Mouse (Mus musculus): ENCODE measurements around the gene Sugp2. TPM values are rescaled to one million over a fixed set of nuclear protein-coding genes. Genes with fewer than 3 reads are reported as not detected.
"Not testable (repeated sequence)": the region's sequence is repeated elsewhere in the genome, so short reads cannot be mapped to it uniquely, and the experiment has no call there.

The Sugp2 gene
- polyA plus RNA-seq, 1 experiment from 2014 or later = 40.8 TPM

DNA sequence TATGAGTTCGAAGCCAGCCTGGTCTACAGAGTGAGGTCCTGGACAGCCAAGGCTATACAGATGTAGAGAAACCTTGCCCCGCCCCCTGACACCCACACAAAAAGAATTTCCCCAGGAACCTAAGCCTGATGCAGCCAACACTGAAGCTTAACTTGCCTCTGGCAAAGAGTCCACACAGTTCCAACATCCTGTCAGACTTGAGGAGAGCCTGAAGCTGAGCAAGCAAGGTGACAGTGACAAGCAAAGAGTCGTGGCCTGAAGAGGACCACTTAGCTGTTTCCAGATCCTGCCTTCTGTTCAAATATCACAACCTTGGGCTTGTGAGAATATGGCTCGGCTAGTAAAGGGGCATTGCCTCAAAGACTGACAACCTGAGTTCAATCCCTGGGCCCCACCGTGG is 18.9 kb upstream of the Sugp2 start:
- no peak overlapping the region for H3K9ac ChIP-seq (ENCODE audit: low read depth, low read length)
- DNase-seq (ENCODE audit: low spot score) (no peak), ATAC-seq (replicated peaks; ENCODE audit: low FRiP score) (no peak)
- no peak overlapping the region for H3K4me3 ChIP-seq (ENCODE audit: low read depth, low read length)
- no peak overlapping the region for H3K27ac ChIP-seq (ENCODE audit: low read depth, low read length)
- no peak overlapping the region for H3K4me2 ChIP-seq
- H3K27me3 ChIP-seq (replicated peaks; ENCODE audit: control insufficient read depth, insufficient read depth, low read length) = no peaks in the 10 kb centered on the region
- H3K4me1 ChIP-seq (replicated peaks; ENCODE audit: control insufficient read depth, insufficient read depth, low read length) = peaks cover 12% of the 10 kb centered on the region
- no peaks in the 10 kb centered on the region for H3K36me3 ChIP-seq (ENCODE audit: control insufficient read depth, insufficient read depth, low read length)
- H3K9me3 ChIP-seq (ENCODE audit: control insufficient read depth, low read length) = no peaks in the 10 kb centered on the region
- WGBS = 67% methylated on average over 5 of the region's 5 CpGs

DNA sequence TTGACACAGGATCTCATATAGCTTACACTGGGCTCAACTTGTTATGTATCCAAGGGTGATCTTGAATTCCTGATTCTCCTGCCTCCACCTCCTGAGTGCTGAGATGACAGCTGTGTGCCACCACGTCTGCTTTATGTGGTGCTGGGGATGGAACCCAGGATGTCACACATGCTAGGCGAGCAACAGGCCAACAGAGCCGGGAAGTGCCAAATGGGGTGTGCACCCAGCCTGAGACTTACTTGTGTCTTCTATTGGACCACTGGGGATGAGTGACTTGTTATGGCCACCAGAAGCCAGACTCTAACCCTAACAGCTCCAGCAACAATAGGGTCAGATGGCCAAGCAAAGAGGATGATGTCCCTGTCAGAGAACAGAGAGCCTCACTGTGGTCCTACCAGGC is 17.9 kb upstream of the Sugp2 start:
- not testable (repeated sequence) for H3K36me3 ChIP-seq (ENCODE audit: control insufficient read depth, insufficient read depth, low read length); DNase-seq (ENCODE audit: low spot score); ATAC-seq (replicated peaks; ENCODE audit: low FRiP score); H3K9me3 ChIP-seq (ENCODE audit: control insufficient read depth, low read length); H3K4me3 ChIP-seq (ENCODE audit: low read depth, low read length); H3K27ac ChIP-seq (ENCODE audit: low read depth, low read length); H3K9ac ChIP-seq (ENCODE audit: low read depth, low read length); H3K4me1 ChIP-seq (replicated peaks; ENCODE audit: control insufficient read depth, insufficient read depth, low read length); H3K27me3 ChIP-seq (replicated peaks; ENCODE audit: control insufficient read depth, insufficient read depth, low read length); H3K4me2 ChIP-seq
- 83% methylated on average over 3 of the region's 3 CpGs for WGBS

DNA sequence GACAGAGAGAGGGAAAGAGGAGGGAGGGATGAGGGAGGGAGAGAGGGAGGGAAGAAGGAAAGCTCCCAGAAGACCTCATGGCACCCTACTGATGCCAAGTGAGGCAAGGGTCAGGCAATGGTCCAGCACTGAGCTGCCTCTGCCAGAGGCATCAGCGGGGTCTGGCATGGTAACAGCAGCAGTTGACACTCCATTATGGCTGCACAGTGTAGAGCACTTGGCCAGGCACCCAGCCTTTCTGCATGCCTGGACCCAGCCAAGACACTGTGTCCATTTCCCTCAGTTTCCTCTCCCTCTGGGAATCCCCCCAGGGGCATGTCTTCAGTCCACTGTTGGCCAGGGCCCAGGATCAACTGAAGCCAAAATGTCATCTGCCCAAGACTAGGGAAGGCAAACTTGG is 17.5 kb upstream of the Sugp2 start:
- Histone ChIP-seq H3K4me3 (ENCODE audit: low read depth, low read length) (no peak overlapping the region), H3K4me1 (replicated peaks; ENCODE audit: control insufficient read depth, insufficient read depth, low read length) (peaks cover 4% of the 10 kb centered on the region), H3K27ac (ENCODE audit: low read depth, low read length) (no peak overlapping the region), H3K9ac (ENCODE audit: low read depth, low read length) (no peak overlapping the region), H3K27me3 (replicated peaks; ENCODE audit: control insufficient read depth, insufficient read depth, low read length) (no peaks in the 10 kb centered on the region), H3K36me3 (ENCODE audit: control insufficient read depth, insufficient read depth, low read length) (peaks cover 3% of the 10 kb centered on the region; the same call in 1 of the 2 replicates), H3K4me2 (no peak overlapping the region), H3K9me3 (ENCODE audit: control insufficient read depth, low read length) (no peaks in the 10 kb centered on the region)
- ATAC-seq (replicated peaks; ENCODE audit: low FRiP score) = no peak
- 71% methylated on average over 1 of the region's 1 CpGs for WGBS
- DNase-seq (ENCODE audit: low spot score) = no peak

DNA sequence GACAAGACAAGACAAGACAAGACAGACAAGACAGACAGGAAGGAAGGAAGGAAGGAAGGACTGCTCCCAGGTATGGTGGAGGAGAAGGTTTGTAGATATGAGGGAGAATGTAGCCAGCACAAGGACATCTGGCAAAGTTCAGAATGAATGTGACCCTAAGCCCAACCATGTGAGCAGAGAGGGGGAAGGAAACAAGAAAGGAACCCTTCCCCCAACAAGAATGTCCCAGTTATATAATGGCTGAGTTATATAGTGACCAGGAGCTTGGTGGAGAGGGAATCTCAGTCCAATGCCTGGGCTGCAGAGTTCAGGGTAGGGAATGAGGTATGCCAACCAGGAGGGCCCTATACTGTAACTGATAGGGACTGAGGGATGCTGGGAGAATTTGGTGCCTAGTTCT is 16.6 kb upstream of the Sugp2 start:
- no peak overlapping the region for H3K9ac ChIP-seq (ENCODE audit: low read depth, low read length)
- H3K9me3 ChIP-seq (ENCODE audit: control insufficient read depth, low read length) = no peaks in the 10 kb centered on the region
- no peak overlapping the region for H3K4me3 ChIP-seq (ENCODE audit: low read depth, low read length)
- H3K27me3 ChIP-seq (replicated peaks; ENCODE audit: control insufficient read depth, insufficient read depth, low read length) = no peaks in the 10 kb centered on the region
- H3K36me3 ChIP-seq (ENCODE audit: control insufficient read depth, insufficient read depth, low read length) = peaks cover 6% of the 10 kb centered on the region; the same call in 1 of the 2 replicates
- no peak overlapping the region for H3K4me2 ChIP-seq
- no peak for ATAC-seq (replicated peaks; ENCODE audit: low FRiP score)
- DNase-seq (ENCODE audit: low spot score) = no peak
- no peak overlapping the region for H3K27ac ChIP-seq (ENCODE audit: low read depth, low read length)
- H3K4me1 ChIP-seq (replicated peaks; ENCODE audit: control insufficient read depth, insufficient read depth, low read length) = peaks cover 4% of the 10 kb centered on the region

DNA sequence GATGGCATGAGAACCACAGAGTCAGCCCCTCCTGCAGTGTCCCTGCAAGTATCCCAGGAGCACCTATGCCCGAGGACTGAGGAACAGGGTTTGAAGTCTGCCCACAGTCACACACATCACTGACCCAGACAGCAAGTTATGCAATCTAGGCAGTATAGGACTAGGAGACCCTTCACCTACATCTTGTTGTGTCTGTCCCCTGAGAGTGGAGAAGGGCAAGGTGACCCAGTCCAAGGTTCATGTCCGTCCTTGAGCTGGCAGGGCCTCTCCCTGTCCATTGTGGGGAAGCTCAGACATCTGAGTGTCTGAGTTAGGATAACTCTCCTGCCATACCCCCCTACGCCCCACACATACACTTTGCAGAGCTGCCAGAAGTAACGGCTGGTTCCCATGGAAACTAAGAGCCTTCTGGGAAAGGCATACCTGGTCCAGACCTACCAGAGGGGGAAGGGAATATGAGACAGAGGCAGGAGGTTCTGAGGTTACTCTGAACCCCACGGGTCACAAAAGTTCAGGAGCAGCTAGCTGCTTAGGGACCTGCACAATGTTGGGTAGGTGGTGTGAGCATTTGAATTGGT is 14.8 kb upstream of the Sugp2 start:
- no peak for ATAC-seq (replicated peaks; ENCODE audit: low FRiP score)
- no peak overlapping the region for H3K4me3 ChIP-seq (ENCODE audit: low read depth, low read length)
- no peak for DNase-seq (ENCODE audit: low spot score)
- H3K9ac ChIP-seq (ENCODE audit: low read depth, low read length) = no peak overlapping the region
- 57% methylated on average over 5 of the region's 5 CpGs for WGBS
- peaks cover 13% of the 10 kb centered on the region; the same call in 1 of the 2 replicates for H3K36me3 ChIP-seq (ENCODE audit: control insufficient read depth, insufficient read depth, low read length)
- no peaks in the 10 kb centered on the region for H3K9me3 ChIP-seq (ENCODE audit: control insufficient read depth, low read length)
- no peaks in the 10 kb centered on the region for H3K27me3 ChIP-seq (replicated peaks; ENCODE audit: control insufficient read depth, insufficient read depth, low read length)
- no peak overlapping the region for H3K27ac ChIP-seq (ENCODE audit: low read depth, low read length)
- H3K4me2 ChIP-seq = no peak overlapping the region
- no peaks in the 10 kb centered on the region; the same call in 1 of the 2 replicates for H3K4me1 ChIP-seq (replicated peaks; ENCODE audit: control insufficient read depth, insufficient read depth, low read length)

DNA sequence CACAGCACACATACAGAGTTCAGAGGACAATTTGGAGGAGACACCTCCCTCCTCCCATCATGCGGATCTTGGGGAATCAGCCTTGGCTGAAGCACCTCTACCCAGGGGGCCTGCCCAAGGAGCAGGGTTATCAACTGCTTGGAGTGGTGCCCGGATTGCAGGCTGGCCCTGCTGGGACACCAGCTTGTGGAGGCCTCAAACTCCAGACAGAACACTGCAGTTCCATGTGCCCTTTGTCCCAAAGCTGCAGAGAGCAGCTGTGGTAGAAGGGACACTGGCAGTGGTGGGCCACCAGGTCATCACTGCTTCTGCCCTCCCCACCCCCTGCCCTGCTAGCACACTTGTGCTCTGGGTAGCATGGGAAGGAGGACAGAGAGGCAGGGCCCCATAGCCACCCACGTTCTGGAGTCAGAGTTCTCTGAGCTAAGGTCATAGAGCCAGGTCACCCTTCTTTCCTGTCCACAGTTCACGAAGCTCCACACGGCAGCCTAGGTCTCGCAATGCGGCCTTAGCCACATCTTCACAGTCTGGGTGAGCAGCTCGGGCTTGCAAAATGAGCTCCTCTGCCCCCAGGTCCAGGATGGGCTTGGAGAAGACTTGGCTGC is 13.7 kb upstream of the Sugp2 start:
- Histone ChIP-seq H3K9ac (ENCODE audit: low read depth, low read length) (no peak overlapping the region), H3K4me2 (no peak overlapping the region), H3K4me3 (ENCODE audit: low read depth, low read length) (no peak overlapping the region), H3K27me3 (replicated peaks; ENCODE audit: control insufficient read depth, insufficient read depth, low read length) (no peaks in the 10 kb centered on the region), H3K9me3 (ENCODE audit: control insufficient read depth, low read length) (no peaks in the 10 kb centered on the region), H3K36me3 (ENCODE audit: control insufficient read depth, insufficient read depth, low read length) (peaks cover 24% of the 10 kb centered on the region; the same call in 1 of the 2 replicates), H3K27ac (ENCODE audit: low read depth, low read length) (peak overlapping the region; percentile 25; the same call in 1 of the 2 replicates), H3K4me1 (replicated peaks; ENCODE audit: control insufficient read depth, insufficient read depth, low read length) (no peaks in the 10 kb centered on the region; the same call in 1 of the 2 replicates)
- ATAC-seq (replicated peaks; ENCODE audit: low FRiP score) = no peak
- WGBS = 70% methylated on average over 8 of the region's 8 CpGs
- no peak for DNase-seq (ENCODE audit: low spot score)

DNA sequence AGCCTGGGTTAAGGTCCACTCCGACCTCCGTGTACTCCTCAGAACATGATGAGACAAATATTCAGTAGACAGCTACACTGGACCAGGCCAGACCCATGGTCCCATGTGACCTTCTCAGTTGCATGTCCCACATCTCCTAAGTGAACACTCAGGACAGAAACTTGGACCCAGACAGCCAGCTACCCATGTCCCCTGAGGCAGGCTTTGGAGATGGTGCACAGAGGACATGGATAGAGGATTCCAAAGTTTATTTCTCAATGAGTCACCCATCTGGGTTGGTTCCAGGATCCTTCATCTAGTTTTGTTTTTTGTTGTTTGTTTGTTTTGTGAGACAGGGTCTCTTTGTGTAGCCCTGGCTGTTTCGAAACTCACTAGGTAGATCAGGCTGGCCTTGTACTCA is 13.1 kb upstream of the Sugp2 start:
- DNase-seq (ENCODE audit: low spot score) = no peak

DNA sequence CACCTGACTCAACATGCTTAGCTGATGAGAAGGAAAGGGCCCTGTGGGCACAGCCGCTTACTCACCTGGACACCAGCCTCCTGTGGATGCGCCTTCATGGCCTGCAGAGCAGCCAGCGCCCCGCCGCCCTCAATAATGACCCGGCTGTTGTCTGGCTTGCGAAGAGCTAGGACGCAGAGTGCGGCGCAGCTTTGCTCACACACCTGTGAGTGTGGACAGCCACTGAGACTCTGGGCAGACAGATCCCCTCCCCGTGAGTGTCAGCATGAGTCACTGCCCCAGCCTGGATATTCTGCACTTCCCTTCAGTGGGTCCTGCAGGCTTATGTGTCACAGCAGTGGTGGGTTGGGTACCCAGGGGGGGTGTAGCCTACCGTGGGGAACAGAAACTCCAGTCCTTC is 12.0 kb upstream of the Sugp2 start:
- no peak overlapping the region for H3K4me3 ChIP-seq (ENCODE audit: low read depth, low read length)
- H3K36me3 ChIP-seq (ENCODE audit: control insufficient read depth, insufficient read depth, low read length) = peaks cover 24% of the 10 kb centered on the region; the same call in 1 of the 2 replicates
- no peak overlapping the region for H3K9ac ChIP-seq (ENCODE audit: low read depth, low read length)
- H3K27ac ChIP-seq (ENCODE audit: low read depth, low read length) = no peak overlapping the region
- no peaks in the 10 kb centered on the region for H3K27me3 ChIP-seq (replicated peaks; ENCODE audit: control insufficient read depth, insufficient read depth, low read length)
- DNase-seq (ENCODE audit: low spot score) (no peak), ATAC-seq (replicated peaks; ENCODE audit: low FRiP score) (no peak)
- H3K4me1 ChIP-seq (replicated peaks; ENCODE audit: control insufficient read depth, insufficient read depth, low read length) = no peaks in the 10 kb centered on the region; the same call in 1 of the 2 replicates
- H3K4me2 ChIP-seq = no peak overlapping the region
- H3K9me3 ChIP-seq (ENCODE audit: control insufficient read depth, low read length) = no peaks in the 10 kb centered on the region
- 91% methylated on average over 12 of the region's 12 CpGs for WGBS

More for the DNA sequence above, 13.1 kb upstream of the Sugp2 start:
- no peaks in the 10 kb centered on the region for H3K9me3 ChIP-seq (ENCODE audit: control insufficient read depth, low read length)
- peaks cover 24% of the 10 kb centered on the region; the same call in 1 of the 2 replicates for H3K36me3 ChIP-seq (ENCODE audit: control insufficient read depth, insufficient read depth, low read length)
- no peak for ATAC-seq (replicated peaks; ENCODE audit: low FRiP score)
- H3K27me3 ChIP-seq (replicated peaks; ENCODE audit: control insufficient read depth, insufficient read depth, low read length) = no peaks in the 10 kb centered on the region
- H3K4me1 ChIP-seq (replicated peaks; ENCODE audit: control insufficient read depth, insufficient read depth, low read length) = no peaks in the 10 kb centered on the region; the same call in 1 of the 2 replicates
- no peak overlapping the region for H3K4me3 ChIP-seq (ENCODE audit: low read depth, low read length)
- 86% methylated on average over 3 of the region's 3 CpGs for WGBS
- H3K27ac ChIP-seq (ENCODE audit: low read depth, low read length) = no peak overlapping the region
- no peak overlapping the region for H3K4me2 ChIP-seq
- H3K9ac ChIP-seq (ENCODE audit: low read depth, low read length) = no peak overlapping the region

DNA sequence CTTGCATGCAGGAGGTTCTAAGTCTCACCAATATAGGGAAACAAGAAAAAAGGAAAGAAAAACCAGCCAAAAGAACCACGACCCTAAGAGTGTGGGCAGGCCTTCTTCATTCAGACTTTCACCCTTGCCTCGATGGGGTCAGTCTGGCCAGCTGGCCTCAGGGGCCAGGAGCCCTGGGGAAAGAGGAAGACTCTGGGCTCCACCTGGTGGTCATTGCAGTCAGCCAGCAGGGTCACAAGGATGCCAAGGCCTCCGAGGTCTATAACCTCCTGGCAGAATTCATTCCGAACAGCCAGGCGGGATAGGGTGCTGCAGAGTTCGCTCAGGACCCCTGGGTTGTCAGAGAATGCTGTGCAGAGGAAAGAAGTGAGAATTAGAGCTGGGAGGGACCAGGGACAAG is 10.7 kb upstream of the Sugp2 start:
- DNase-seq (ENCODE audit: low spot score) (no peak), ATAC-seq (replicated peaks; ENCODE audit: low FRiP score) (no peak)
- H3K27ac ChIP-seq (ENCODE audit: low read depth, low read length) = no peak overlapping the region
- H3K9ac ChIP-seq (ENCODE audit: low read depth, low read length) = no peak overlapping the region
- WGBS = 65% methylated on average over 6 of the region's 6 CpGs
- H3K4me1 ChIP-seq (replicated peaks; ENCODE audit: control insufficient read depth, insufficient read depth, low read length) = no peaks in the 10 kb centered on the region; the same call in 1 of the 2 replicates
- H3K9me3 ChIP-seq (ENCODE audit: control insufficient read depth, low read length) = no peaks in the 10 kb centered on the region
- H3K4me3 ChIP-seq (ENCODE audit: low read depth, low read length) = no peak overlapping the region
- no peak overlapping the region for H3K4me2 ChIP-seq
- no peaks in the 10 kb centered on the region for H3K27me3 ChIP-seq (replicated peaks; ENCODE audit: control insufficient read depth, insufficient read depth, low read length)
- H3K36me3 ChIP-seq (ENCODE audit: control insufficient read depth, insufficient read depth, low read length) = peaks cover 24% of the 10 kb centered on the region; the same call in 1 of the 2 replicates

Data from liver, embryonic 11.5 days (tissue).